ENCODE assay signal across 11 mouse cellular contexts in genomic region chr13:36732891-36733490, GRCm38 (mm10). TPM values are rescaled to one million over a fixed set of nuclear protein-coding genes. Genes with fewer than 3 reads are reported as not detected.
DNase-seq lines count a peak whose midpoint lies in the region; ATAC-seq and TF ChIP-seq lines count a peak whose summit lies in the region.
"Had no signal": no experiment of that assay in that cellular context is flagged by ENCODE, and none has a peak within 500 bp of the region (broad histone marks: within the 10 kb centered on the region; RNA-seq: fewer than 3 reads in every experiment).

No protein-coding gene starts in this region.

- no peak for TF ChIP-seq CTCF in cerebellum, adult 2 months (IDR thresholded peaks at IDR 0.05; ENCODE audit: borderline replicate concordance, insufficient read depth, low read depth, low read length)

- DNase-seq in cerebellum, adult 2 months, result peak in 1 of 2 experiments; percentile 22
- DNase-seq in cerebellum, adult 9-11 months, result no peak
- peak; percentile 12 for DNase-seq in retina, embryonic 14.5 days (ENCODE audit: low spot score)
- no peak for DNase-seq in retina, postnatal 1 day
- DNase-seq in limb, embryonic 14.5 days (ENCODE audit: low spot score), result no peak
- DNase-seq in thymus, postnatal 14 days, result no peak
- DNase-seq in urinary bladder, postnatal 36 days (ENCODE audit: low spot score in 2 of 2), result no peak
- no peak for DNase-seq in left cerebral cortex, postnatal 14 days (ENCODE audit: low spot score in 2 of 2)
- DNase-seq: gastrocnemius, postnatal 36 days had no signal

- H3K4me3 ChIP-seq in cerebellum, adult 2 months (replicated peaks; ENCODE audit: insufficient read depth, low read depth, low read length), result peak overlapping the region; percentile 67
- H3K4me3 ChIP-seq in limb, embryonic 14.5 days (replicated peaks; ENCODE audit: low read length), result peak overlapping the region; percentile 47

- TF ChIP-seq POLR2A in cerebellum, adult 2 months (IDR thresholded peaks at IDR 0.05; ENCODE audit: borderline replicate concordance, insufficient read depth, low read length), result no peak
- TF ChIP-seq POLR2A in limb, embryonic 14.5 days (IDR thresholded peaks at IDR 0.05; ENCODE audit: borderline replicate concordance, extremely low read depth, insufficient read depth, insufficient read length), result no peak

- no peak overlapping the region; the same call in 1 of the 2 replicates for H3K9ac ChIP-seq in limb, embryonic 14.5 days (ENCODE audit: low read depth, low read length, severe bottlenecking)
- H3K9ac ChIP-seq: stomach, embryonic 15.5 days had no signal

- 4% methylated on average over 6 of the region's 6 CpGs for WGBS in cerebellum, adult 2 months
- WGBS in limb, embryonic 14.5 days, result 12% methylated on average over 6 of the region's 6 CpGs

- no peak for ATAC-seq in limb, embryonic 14.5 days (ENCODE audit: low FRiP score, low read depth)

- peaks cover 11% of the 10 kb centered on the region for H3K4me1 ChIP-seq in cerebellum, adult 2 months (ENCODE audit: control insufficient read depth, insufficient read depth, low read length)
- peaks cover 13% of the 10 kb centered on the region; the same call in 1 of the 2 replicates for H3K4me1 ChIP-seq in limb, embryonic 14.5 days (ENCODE audit: control insufficient read depth, insufficient read depth, low read length)

- H3K27ac ChIP-seq in cerebellum, adult 2 months (ENCODE audit: insufficient read depth, low read length), result no peak overlapping the region; the same call in 1 of the 2 replicates
- H3K27ac ChIP-seq in limb, embryonic 14.5 days (replicated peaks; ENCODE audit: low read depth, low read length), result no peak overlapping the region
- H3K27ac ChIP-seq: stomach, embryonic 15.5 days had no signal

- H3K27me3 ChIP-seq in cerebellum, adult 2 months (ENCODE audit: control insufficient read depth, insufficient read depth, low read length), result no peaks in the 10 kb centered on the region
- peaks cover 50% of the 10 kb centered on the region for H3K27me3 ChIP-seq in limb, embryonic 14.5 days (ENCODE audit: control insufficient read depth, insufficient read depth, low read length)

- intact Hi-C loops in left cerebral cortex, postnatal 14 days (cut with DNase I), result loop anchor here (5.0 kb wide), 1 partner anchor 156 kb away; no protein-coding TSS in a partner anchor

- H3K4me2 ChIP-seq in limb, embryonic 14.5 days (replicated peaks; ENCODE audit: low read depth, low read length, severe bottlenecking), result peak overlapping the region; percentile 70

- H3K9me3 ChIP-seq in limb, embryonic 14.5 days (ENCODE audit: control insufficient read depth, low read length), result no peaks in the 10 kb centered on the region
- H3K9me3 ChIP-seq: stomach, embryonic 15.5 days had no signal

- H3K36me3 ChIP-seq in limb, embryonic 14.5 days (ENCODE audit: control insufficient read depth, insufficient read depth, low read length), result no peaks in the 10 kb centered on the region
- H3K36me3 ChIP-seq: stomach, embryonic 15.5 days had no signal

RNA-seq across cellular contexts. Expression of gene Nrn1, which starts 1.9 kb away (rescaled TPM):
- 144 and 151 TPM in 2 replicates for polyA plus RNA-seq in cerebellum, adult 2 months (2012; rRNA removed)
- polyA plus RNA-seq in limb, embryonic 14.5 days (2012; rRNA removed), result 13.8 and 14.1 TPM in 2 replicates
- 14.7 and 16.2 TPM in 2 replicates for polyA plus RNA-seq in limb, embryonic 14.5 days (2014; fragmentation: Nextera tagmentation; extraction: Ambion mirVana)
- 100 to 1,000 TPM; 259 to 287 TPM for total RNA-seq in left cerebral cortex, postnatal 14 days (2021)
- total RNA-seq: megakaryocyte-erythroid progenitor cell, adult 5-6 weeks had no signal
